Comparison of ENCODE assay signal across 8 mouse cellular contexts in genomic region chr8:75212631-75213306, GRCm38 (mm10). TPM values are rescaled to one million over a fixed set of nuclear protein-coding genes. Genes with fewer than 3 reads are reported as not detected.
A peak's percentile ranks its signal among the peaks of the same experiment; 100 is the strongest.
DNase-seq lines count a peak whose midpoint lies in the region; ATAC-seq lines count a peak whose summit lies in the region.

No protein-coding gene starts in this region.

- H3K9me3 ChIP-seq in intestine, embryonic 16.5 days (ENCODE audit: control insufficient read depth, low read length), result no peaks in the 10 kb centered on the region

- 2% methylated on average over 63 of the region's 63 CpGs for WGBS in intestine, embryonic 16.5 days

- peak overlapping the region; percentile 59 for H3K4me3 ChIP-seq in intestine, embryonic 16.5 days (ENCODE audit: low read length)

- H3K4me2 ChIP-seq in intestine, embryonic 16.5 days (ENCODE audit: low read depth, low read length), result peak overlapping the region; percentile 98

- DNase-seq in adrenal gland, adult 8-10 months, result peak; percentile 74
- peak; percentile 87 for DNase-seq in embryo, embryonic 11 days
- peak; percentile 87 to 91 for DNase-seq in left cerebral cortex, postnatal 36 days (ENCODE audit: low spot score in 2 of 2)
- DNase-seq in mesoderm, embryonic 11.5 days (ENCODE audit: low read depth, low spot score), result peak; percentile 71
- DNase-seq in right cerebral cortex, postnatal 4 days, result peak; percentile 79
- DNase-seq in urinary bladder, postnatal 4 days (ENCODE audit: low spot score in 2 of 2), result peak; percentile 83 to 87

- H3K4me1 ChIP-seq in intestine, embryonic 16.5 days (ENCODE audit: control insufficient read depth, insufficient read depth, low read length), result peaks cover 15% of the 10 kb centered on the region

- H3K27ac ChIP-seq in intestine, embryonic 16.5 days (ENCODE audit: low read length), result no peak overlapping the region

- peak overlapping the region; percentile 65 for H3K9ac ChIP-seq in intestine, embryonic 16.5 days (ENCODE audit: low read depth, low read length)

- peaks cover 33% of the 10 kb centered on the region for H3K27me3 ChIP-seq in intestine, embryonic 16.5 days (replicated peaks; ENCODE audit: control insufficient read depth, insufficient read depth, low read length)

- no peaks in the 10 kb centered on the region for H3K36me3 ChIP-seq in intestine, embryonic 16.5 days (ENCODE audit: control insufficient read depth, insufficient read depth, low read length)

- peak; percentile 81 for ATAC-seq in granulocyte monocyte progenitor cell, adult 5-6 weeks (replicated peaks; ENCODE audit: poor library complexity, severe bottlenecking)
- peak; percentile 92 for ATAC-seq in intestine, embryonic 16.5 days

- intact Hi-C loops in left cerebral cortex, postnatal 36 days (cut with DNase I), result loop anchor here (2.0 kb wide), 1 partner anchor 78 kb away; no protein-coding TSS in a partner anchor

RNA-seq across cellular contexts. Expression of gene Rasd2, which starts 1.0 kb away (rescaled TPM):
- 10 to 100 TPM in 2 of 4 experiments, 1 to 10 TPM in 2; 4.3 to 12.2 (median 8.6) TPM for total RNA-seq in adrenal gland, adult 8-10 months (2022)
- not detected in 2 replicates for total RNA-seq in granulocyte monocyte progenitor cell, adult 5-6 weeks (2014; fragmentation: Nextera tagmentation)
- 0.22 TPM in 1 of 2 replicates, not detected in the other for total RNA-seq in granulocyte monocyte progenitor cell, adult 5-6 weeks (2017)
- 1.5 and 1.8 TPM in 2 replicates for polyA plus RNA-seq in intestine, embryonic 16.5 days (2015; fragmentation: Nextera tagmentation; extraction: Ambion mirVana)
- 100 to 1,000 TPM; 100 to 106 TPM for total RNA-seq in left cerebral cortex, postnatal 36 days (2021)

Comparison
In these comparisons a context has a peak if more than half of its experiments do, and no peak if none do; other contexts are left out.
1. RNA of gene Rasd2, which starts 1.0 kb away (total RNA-seq): 100 to 106 TPM in left cerebral cortex, postnatal 36 days; 4.3 to 12.2 TPM in adrenal gland, adult 8-10 months and 0.22 TPM in granulocyte monocyte progenitor cell, adult 5-6 weeks; every median in the first group is over 4 times any median in the second.
2. Peak in every context shown above with its lines, with median percentiles within 50 percentile points of each other: DNase-seq.